Mouse (Mus musculus): ENCODE measurements around the gene Gm16381.
"Not testable (repeated sequence)": the region's sequence is repeated elsewhere in the genome, so short reads cannot be mapped to it uniquely, and the experiment has no call there.

Gm16381 gene

DNA sequence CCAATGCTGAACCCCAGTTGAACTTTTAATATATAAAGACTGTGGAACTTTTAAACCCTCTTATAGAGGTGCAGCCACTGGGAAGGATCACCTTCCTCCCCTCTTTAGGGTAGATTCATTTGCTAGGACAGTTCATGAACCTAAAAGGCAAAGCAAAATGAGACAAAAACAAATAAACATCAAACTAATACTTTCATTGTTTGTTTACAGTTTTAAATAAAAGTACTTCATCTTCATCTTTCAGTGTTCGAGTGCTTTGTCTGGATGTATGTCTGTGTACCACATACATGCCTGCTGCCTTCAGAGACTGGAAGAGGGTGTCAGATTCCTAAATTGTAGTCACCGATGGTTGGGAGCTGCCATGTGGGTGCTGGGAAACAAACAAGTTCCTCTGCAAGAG, at the start of gene Gm16381:
Gene Gm16381 (minus strand): TSS at position 101 of the 400 bp plus-strand sequence.
- DNase-seq (ENCODE audit: extremely low read depth, low read depth) = not testable (repeated sequence)

DNA sequence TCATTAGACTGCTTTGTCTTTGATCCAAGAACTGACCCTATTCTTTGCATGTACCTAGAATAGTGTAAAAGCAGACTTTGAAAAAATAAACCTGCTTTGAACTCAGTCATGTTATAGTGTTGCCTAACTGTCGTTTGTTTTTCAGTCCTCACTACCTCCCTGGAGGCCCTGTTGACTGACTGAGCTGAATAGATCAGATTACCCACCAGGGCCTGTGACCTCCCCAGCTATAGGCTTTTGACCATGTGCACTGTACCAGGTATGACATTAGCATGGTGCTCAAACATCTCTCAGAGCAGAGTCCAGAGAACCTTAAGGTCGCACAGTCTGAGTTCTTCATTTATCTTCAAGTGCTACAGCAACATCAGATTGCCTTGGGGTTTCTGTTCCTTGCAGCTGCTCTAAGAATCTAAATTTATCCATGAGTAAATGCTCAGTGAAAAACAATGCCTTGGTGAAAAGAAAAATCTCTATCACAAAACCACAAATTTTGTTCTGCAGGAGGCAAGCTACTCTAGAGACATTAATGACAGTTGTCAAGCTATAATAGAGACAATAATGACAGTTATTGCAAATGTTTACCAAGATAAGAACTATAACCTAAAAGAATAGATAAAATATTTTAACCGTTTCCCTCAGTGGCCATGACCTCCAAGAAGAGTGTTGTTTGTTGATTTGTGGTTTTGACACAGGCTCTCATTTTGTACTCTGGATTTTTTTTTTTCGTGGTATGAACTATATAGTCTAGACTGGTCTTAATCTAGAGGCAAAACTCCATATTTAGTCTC, 8.7 kb upstream of the Gm16381 start:
- not testable (repeated sequence) for DNase-seq (ENCODE audit: extremely low read depth, low read depth)

DNA sequence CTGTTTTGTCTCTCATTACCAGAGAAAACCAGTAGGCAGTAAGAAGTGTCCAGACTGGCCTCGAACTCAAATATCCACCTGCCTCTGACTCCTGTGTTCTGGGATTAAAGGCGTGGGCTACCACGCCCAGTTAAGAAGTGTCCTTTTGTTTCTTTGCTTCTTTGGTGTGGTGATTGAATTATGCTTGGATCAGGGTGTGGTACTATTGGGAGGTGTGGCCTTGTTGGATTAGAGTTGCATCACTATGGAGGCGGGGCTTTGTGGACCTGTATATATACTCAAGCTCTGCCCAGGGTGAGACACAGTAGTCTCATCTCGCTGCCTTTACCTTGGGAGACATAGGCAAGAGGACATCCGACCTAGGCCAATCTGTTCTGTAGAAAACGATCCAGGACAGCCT, 25.9 kb downstream of the Gm16381 start, which contains the start of gene Gm4027:
Gene Gm4027 (plus strand): TSS at position 301 of the 400 bp plus-strand sequence.
- DNase-seq (ENCODE audit: extremely low read depth, low read depth) = not testable (repeated sequence)

DNA sequence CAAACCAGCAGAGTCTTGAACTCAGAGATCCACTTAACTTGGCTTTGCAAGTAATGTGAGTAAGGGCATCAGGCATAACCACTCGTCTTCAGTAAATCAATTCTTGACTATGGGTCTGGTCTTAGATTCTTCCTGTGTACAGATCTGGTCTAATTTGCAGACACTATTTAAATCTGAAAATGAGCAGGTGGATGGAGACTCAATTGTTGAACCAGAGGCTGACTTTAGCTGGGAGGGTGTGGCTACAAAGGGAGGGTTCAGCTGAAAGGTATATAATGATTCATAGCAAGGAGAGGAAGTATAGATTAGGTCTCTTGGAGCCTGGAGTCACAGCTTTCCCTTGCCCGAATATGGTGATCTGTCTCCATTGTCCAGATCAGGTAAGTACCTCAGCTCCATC, 42.0 kb downstream of the Gm16381 start, which contains the start of gene Oog1:
Gene Oog1 (plus strand): TSS at position 301 of the 400 bp plus-strand sequence.
- not testable (repeated sequence) for DNase-seq (ENCODE audit: extremely low read depth, low read depth)

DNA sequence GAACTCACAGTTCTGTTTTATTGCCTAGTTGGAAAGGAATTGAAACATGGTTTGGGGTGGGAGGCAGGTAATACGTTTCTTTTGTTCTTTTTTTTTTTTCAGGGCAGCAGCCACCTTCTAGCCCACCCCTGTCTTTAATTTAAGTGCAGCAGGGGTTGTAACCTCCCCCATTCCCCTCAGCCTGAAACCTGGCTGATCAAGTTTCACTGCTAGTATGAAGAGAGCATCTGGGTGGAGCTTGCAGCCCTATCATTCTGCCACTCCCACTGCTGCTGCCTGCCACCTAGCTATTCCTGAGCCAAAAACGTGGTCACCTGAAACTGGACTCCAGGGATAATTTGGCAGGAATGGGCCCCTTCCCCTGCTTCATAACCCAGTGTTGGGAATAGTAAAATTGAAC, 43.0 kb downstream of the Gm16381 start:
- DNase-seq (ENCODE audit: extremely low read depth, low read depth) = not testable (repeated sequence)

All from MEL-GATA-1-ER (cell line).